Mouse (Mus musculus) kidney, adult 8-10 months (tissue): Measurements from ENCODE around the gene Grm8.

Experiments
- DNase-seq, 2 experiments: peaks; one replicate each; pipeline ENCODE4 v3.0.0; 2022

Grm8 gene

DNA sequence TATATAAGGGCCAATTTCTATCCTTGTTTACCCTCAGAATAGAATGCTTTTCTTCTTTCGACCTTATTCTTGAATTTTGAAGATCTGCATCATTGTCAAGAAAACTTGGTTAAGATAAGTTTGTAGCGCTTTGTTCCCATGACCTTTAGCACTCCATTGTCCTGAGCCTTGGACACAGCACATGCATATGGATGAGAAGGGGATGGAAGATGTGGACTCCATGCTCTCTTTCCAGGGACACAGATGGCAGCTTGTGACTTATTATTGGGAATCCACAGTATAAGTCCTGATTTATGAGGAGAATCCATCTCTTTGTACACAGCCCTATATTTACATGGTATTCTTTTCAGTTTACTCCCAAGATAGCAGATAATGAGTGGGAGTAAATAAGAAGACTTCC lies 554.5 kb downstream of the Grm8 start:
- DNase-seq, result no peak

DNA sequence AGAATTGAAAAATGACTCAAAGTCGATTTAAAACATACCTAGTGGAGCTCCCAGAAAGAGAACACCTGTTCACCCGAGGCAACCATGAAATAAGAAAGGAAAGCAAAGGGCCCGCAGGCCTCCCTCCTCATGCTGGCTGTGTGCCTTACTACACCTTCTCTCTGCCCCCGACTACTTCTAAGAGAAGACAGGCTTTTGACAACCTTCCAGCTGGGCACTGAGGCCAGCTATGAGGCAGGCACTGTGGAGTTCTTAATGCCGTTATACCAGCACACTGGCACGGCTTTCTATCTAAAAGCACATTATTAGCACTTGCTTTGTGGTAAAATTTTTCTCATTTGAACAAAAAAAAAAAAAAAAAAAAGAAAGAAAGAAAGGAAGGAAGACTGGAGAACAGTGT lies 589.5 kb downstream of the Grm8 start:
- no peak for DNase-seq

DNA sequence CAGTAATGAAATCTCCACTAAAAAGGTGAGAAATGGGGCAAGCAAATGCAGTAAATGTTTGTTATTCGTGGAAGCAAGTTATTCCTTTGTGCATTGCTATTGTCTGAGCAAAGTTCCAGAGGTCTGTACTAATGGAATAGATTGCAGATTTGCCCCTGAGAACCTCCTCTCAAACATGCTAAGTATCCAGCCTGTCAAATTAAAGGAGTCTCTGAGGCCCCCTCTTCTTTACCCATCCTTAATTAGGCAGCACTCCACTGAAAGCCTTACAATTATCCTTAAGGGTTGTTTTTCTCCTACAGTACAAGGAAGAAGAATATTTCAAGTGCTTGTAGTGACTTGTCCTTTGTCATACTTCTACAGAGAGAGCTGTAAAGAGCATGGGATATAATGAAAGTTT lies 617.4 kb downstream of the Grm8 start:
- no peak for DNase-seq

DNA sequence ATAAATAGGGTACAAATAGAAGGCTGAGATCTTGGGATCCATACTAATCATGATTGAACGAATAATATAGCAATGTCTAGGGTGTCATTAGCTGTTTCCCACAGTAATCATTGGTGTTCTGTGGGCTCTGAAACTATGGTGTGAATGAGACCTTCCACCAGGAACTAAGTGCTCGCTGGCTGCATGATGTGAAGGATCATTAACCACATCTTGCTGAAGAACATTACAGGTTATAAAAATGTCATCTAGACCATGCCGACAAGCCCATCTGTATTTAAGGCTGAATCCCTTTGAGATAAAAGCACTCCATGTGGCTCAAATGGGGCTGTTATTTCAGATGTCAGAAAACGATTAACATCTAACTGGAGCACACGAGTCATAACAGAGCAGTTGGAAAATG lies 674.0 kb downstream of the Grm8 start:
- DNase-seq, result no peak

DNA sequence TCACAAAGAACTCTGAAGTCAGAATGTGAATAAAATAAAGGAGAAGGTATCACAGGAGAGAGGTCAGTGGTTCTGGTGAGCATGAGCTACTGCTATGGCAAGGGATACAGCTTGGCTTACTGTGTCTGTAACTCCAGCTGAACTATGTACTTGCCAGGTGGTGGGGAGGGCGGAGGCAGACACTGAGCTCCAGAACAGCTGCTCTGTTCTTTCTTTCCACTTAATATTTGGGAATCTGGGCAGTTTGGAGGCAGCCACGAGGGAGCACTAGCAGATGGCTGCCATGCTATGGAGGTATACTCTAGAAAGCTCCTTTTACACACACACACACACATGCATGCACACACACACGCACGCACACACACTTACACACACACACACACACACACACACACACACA lies 726.5 kb downstream of the Grm8 start:
- no peak for DNase-seq

DNA sequence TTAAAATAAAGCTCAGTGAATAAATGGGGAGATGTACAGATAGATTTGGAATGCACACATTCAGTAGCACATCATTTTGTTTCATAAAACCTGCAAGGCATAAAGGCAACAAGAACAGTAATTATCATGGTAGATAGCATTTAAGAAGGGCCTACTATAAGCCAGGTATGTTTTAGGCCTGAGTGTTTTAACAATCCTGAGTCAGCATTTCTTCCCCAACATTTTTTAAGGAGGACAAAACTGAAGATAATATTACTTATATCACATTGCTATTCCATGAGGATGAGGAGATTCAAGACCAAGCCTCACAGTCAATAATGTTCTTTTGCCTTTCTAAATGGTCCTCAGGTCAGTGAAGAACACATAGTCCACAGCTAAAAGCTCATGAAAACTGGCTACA lies 762.6 kb downstream of the Grm8 start:
- DNase-seq, result no peak

DNA sequence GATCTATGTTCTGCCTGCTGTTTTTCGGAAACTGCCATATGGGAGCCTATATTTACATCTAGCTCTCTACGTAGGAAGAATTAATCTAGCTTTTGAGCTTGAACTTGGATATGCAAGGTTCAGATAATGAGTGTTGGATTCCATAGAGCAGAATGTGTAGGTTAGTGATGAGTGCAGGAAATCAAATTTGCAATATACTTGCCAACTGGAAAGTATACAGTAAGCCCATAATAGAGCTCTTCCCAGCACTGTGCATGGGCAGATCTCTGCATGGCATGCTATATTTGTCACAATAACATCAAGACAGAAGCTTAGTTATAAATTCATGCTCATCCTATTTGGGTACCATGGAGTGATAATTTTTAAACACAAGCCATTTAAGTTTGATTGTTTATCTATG lies 763.9 kb downstream of the Grm8 start:
- DNase-seq, result no peak

DNA sequence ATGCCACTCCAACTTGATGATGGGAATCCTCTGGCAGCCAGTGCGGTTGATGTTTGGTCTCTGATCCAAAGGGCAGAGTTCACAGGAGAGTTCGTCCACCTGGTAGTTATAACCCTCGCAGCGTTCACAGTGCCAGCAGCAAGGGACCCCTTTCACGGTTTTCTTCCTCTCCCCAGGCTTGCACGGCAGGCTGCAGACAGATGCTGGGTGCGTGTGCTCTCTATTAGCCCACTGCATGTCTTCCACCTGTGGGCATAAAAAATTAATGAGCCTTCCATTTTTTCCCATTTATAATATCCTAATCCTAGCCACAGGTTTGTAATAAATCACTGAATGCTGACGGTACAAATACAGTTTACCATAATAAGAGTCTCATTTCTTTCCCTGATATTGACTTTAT lies 771.2 kb downstream of the Grm8 start:
- no peak for DNase-seq

DNA sequence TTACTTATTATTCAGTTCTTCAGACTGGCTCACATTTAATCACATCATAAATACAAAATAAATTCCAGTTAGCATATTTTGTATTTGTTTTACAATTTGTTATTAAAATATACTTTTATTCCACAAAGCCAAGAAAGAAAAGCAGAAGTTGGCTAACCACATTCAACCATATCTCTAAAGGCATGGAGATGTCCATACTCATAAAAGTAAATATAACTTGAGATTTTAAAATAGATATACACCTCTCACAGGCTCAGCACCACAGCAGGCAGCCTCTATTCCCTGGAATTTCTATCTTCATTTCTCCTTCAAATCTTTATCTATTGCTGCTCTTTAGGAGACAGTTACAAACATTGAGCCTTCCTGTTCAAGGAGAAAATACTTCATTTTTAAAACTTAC lies 774.5 kb downstream of the Grm8 start:
- no peak for DNase-seq

DNA sequence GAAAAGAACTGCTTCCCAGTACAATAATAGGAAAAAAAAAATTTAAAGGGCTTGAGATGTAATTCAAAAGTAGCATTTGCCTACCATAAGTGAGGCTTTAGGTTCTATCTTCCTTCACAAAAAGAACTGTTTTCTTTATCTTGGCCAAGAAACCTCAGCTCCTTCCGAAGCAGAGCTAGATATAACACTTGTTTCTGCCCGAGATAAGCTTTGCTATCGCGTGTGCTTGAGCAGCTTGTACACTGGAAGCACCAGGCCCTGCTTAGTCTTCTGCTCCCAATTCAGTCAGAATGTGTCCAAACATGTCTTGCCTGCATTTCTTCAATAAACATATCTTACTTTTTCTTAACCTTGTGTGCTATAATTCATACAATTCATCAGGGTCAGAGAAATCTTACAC lies 783.8 kb downstream of the Grm8 start:
- DNase-seq, result no peak

DNA sequence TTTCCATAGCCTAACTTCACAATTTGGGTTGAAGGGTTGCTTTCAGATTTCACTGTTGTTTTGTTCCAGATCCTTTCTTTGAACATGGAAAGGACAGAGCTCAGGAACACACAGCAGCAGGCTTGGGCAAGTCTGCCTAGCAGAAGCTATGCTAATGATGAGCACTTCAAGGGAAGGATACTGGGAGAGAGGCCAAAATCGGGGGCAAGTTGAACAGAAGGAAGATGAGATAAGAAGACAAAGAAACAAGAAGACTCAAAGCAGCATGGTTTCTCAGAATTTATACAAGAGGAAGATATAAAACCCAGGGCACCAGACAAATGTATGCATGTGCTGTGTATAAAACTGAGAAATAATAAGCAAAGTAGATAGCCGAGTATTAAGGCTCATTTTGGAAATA lies 786.7 kb downstream of the Grm8 start:
- DNase-seq, result no peak

DNA sequence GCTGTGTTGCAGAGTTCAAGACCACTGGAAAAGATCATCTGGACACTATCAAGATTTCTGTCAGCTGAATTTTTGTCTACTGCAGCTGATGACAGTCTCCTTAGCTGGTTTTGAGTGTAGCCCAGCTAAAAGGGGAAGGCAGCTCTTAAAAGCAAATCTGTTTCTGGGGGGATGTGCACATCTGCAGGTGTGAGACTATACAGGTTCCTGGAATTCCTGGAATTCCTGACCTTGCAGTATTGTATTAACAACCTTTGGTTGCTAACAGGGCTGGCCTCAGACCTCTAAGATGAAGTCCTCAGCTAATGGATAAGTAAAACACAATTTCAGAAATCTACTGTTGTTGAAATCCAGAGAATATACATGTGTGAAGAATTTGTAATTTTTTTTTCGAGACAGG lies 788.7 kb downstream of the Grm8 start:
- DNase-seq, result no peak

DNA sequence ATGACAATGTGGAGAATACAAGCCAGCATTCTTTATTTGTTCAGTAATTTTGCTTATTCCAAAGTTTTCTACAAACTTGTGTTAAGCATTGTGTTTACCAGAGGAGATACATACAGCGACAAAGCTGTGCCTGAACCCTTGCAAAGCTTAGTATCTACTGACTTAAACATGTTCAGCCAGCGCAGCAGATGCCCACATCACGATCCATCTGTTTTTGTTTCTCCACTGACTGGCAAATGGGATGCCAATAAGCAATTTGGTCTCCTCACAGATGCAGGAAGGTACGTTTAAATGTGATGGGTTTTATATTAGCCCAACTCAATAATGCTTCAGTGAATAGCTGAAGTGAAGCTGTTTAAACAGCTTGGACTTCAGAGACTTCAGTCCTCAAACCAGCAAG lies 794.8 kb downstream of the Grm8 start:
- no peak for DNase-seq

DNA sequence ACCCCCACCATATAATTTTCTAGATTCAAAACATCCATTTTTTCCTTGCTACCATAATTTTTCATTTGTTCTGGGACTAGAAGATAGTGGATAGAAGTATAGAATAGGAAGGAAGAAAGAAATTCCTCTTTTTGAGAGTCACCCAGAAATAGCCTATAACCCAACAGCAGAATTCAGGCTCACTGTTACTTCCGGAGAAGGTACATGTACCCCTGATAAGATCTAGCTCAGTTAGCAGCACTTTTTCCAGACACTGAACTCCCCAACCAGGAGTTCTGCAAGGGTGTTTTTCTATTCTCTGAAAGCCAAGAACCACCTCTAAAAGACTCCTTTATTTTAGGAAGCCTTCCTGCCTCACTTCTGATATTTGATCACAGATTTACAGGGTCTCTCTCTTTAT lies 816.4 kb downstream of the Grm8 start:
- DNase-seq, result no peak

DNA sequence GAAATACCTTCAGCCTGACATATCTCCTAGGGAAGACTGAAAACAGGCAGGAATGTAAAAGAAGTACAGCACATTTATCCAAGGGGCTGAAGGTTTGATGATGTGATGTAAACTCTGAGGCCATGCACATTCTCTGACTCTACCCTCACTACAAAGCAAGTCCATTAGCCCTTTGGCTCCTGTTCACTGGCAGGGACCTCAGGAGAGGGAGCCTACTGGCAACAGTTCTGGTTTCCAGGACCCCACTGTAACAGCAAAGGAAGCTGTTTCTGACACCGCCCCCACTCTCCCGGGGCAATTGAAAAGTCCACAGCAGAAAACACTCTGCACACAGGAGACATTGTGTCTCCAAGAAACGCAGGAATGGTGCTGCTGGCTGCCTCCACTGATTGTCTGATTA lies 817.6 kb downstream of the Grm8 start:
- no peak for DNase-seq

DNA sequence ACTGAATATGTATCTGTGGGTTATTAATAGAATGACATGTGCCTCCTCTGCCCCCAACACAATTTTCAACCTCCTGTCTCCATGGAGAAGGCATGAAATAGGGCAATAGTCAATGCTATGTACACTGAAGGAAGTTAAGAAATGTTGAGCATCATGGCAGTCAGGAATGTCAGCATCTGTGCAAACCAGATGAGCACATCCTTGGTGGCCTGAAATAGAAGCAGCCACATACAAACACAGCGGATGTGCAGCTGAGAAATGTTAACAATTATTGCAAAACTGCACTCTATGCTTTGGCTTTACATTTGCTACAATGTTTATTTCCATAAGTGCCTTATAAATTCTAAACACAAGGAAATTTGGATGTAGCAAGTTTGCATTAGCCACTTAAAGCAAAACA lies 819.0 kb downstream of the Grm8 start:
- no peak for DNase-seq

DNA sequence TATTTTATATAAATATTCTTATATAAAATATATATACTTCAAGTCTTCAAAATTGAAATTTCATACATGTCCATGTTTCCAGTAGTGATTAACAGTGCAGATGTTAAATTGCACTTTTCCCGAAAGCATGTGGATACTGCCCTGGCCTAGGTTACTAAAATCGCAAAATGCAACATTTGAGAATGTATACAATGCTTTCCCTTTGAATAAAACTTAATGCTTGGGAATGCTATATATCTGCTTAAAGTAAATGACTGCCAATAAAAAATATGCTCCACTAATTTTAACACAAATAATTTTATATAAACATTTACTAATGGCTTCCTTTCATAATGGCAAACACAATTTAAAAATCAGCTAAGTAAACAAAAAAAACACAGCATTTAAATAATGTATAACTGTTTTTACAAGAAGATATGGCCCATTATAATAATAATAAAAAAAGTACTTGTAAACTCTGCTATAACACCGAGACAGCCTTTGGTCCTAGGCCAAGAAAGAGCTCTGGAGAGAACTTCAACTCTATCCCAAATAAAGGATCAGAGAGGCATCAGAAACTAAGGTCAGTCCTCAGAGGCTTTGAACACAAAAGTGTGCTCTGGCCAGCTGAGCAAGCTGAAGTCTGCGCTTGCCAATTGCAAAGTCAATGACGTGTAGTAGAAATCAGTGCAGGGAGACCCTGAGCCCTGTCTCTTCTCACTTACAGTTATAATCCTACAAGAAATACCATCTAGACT lies 820.5 kb downstream of the Grm8 start:
- no peak for DNase-seq

DNA sequence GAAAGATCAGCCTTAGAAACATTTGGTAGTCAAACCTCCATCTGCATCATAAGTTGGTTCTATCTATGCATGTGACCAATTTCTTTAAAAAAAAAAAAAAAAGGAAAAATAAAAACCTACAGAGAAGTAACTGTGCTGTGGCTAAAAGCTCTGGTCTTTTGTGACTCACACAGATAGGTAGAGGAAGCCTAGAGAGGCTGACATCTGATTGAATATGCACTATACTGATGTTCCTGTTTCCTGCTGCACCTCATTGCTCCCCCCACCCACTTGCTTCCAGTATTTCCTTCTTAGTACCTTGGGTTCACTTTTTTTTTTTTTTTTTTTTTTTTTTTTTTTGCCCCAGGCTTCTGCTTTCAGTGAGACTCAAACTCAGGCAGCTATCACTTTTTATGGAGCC lies 824.6 kb downstream of the Grm8 start:
- DNase-seq, result no peak

DNA sequence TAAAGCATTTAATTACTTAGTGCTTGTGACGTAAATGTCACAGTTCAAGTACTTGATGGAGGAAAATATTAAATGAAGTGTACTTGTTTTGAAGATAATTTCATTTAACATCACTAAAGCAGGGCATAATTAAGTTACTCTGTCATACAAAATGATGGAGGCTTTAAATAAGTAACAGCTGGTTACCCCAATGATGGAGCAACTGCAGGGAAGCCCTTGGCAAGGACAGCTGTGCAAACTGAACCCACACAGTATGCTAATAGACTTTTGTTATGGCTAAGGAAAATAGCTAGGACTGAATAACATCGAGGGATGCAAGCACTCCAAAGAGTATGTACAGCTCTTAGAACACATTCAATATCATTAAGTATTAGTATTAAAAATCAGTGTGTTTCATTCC lies 829.6 kb downstream of the Grm8 start:
- DNase-seq, result no peak

DNA sequence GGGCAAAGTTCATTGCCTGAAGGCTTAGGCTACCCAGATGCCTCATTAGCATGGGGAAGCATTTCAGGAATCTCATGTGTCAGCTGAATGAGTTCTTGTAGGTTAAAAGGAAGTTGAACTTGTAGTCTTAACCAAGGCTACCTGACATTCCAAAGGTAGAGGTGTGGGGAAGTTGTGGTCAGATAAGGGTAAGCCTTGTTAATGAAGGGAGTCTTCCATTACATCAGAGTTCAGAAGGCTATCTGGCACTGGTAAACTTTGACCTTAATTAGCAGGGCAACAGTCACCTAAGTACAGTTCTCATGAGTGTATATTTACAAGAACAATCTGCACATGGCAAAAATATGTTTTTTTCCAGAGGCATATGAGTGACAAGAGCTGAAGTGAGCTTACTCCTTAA lies 870.0 kb downstream of the Grm8 start:
- peak in 1 of 2 experiments; percentile 1 for DNase-seq

DNA sequence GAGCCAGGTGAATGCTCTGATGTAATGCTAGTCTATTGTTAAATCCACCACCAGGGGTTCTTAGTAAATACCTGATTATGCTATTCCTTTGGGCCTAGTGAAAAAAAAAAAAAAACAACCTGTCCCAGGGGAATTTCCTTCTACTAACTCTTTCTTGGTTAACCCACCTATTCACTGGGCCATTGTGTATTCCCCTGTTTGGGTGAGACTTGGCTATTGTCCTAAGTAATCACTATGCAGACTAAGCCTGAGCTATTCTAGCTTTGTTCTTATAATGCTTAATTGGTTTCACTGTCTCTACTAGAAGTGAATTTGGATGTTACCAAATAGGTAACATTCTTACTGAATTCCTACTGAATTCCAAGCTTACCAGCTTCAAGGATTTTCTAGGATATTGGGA lies 872.4 kb downstream of the Grm8 start:
- no peak for DNase-seq

DNA sequence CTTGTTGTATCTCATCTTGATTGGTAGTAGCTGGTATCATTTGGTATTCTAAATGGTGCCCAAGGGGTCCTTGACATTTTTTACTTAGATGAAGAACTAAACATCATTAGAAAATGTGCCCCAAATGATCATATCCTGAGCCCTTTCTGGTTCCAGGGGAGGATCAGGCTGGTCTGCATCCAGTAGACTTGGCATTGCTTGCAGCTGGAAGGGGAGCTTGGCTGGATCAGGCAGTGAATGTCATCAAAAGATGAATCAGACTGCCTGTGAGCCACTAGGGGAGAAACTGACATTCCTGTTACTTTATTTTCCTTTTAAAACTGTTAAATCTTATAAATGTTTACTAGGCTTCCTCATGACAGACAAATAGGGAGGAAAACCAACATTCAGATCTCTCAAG lies 894.6 kb downstream of the Grm8 start:
- no peak for DNase-seq

DNA sequence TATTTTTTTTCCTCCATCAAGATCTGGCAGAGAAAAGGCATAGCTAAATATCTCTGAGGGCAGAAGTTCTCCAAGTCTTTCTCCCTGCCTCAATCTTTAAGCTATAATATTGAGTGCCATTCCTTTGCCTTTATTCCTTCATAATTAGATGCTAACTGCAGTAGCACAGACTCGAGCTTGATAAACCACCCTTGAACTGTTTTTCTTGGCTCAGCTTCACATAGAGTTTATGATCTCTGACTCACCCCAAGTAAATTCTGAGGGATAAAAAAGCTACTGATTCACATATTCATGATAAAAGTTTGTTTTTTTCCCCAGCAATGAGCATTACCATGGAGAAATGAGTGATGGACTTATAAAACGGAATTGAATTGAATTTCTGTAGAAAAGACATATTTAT lies 895.0 kb downstream of the Grm8 start:
- no peak for DNase-seq
